Mouse (Mus musculus) bone marrow, adult 2 months (tissue): ENCODE data around the gene Synpo2l. TPM values are rescaled to one million over a fixed set of nuclear protein-coding genes. Genes with fewer than 3 reads are reported as not detected.
A peak's percentile ranks its signal among the peaks of the same experiment; 100 is the strongest.
"Not testable (repeated sequence)": the region's sequence is repeated elsewhere in the genome, so short reads cannot be mapped to it uniquely, and the experiment has no call there.

Experiments
- H3K27ac ChIP-seq: fragments of 200-500 bp; 2 replicates; pipeline ENCODE4 v1.5.1; 2012; ENCODE audit warnings: low read depth, mild to moderate bottlenecking, control low read depth, inconsistent platforms, low read length; ENCODE audit not compliant: control insufficient read depth, poor library complexity, insufficient read depth
- H3K4me1 ChIP-seq: fragments of 200-500 bp; 2 replicates; pipeline ENCODE4 v1.6.1; 2011; ENCODE audit warnings: low read length; ENCODE audit not compliant: control insufficient read depth, insufficient read depth
- H3K4me3 ChIP-seq: fragments of 200-500 bp; replicated peaks from 2 replicates; pipeline ENCODE3; 2011; ENCODE audit warnings: mild to moderate bottlenecking, low read depth, low read length, control low read depth; ENCODE audit not compliant: control insufficient read depth
- CTCF ChIP-seq: fragments of 200-500 bp; IDR thresholded peaks from 2 replicates; pipeline ENCODE4 v1.5.1; 2011; ENCODE audit warnings: low read length, control low read depth; ENCODE audit not compliant: control insufficient read depth, insufficient read depth
- POLR2A ChIP-seq: fragments of 200-500 bp; IDR thresholded peaks from 2 replicates; pipeline ENCODE4 v1.6.1; 2011; ENCODE audit warnings: low read depth, mild to moderate bottlenecking, control low read depth, low read length, borderline replicate concordance; ENCODE audit not compliant: control insufficient read depth
- WGBS: fragments of 180-500 bp; shearing (Covaris S2); methylation state at CpG from one replicate; pipeline ENCODE4 v1.1.7; 2018; 5-methylcytosine and 5-hydroxymethylcytosine counted together
- polyA plus RNA-seq: library from polyadenylated mRNA; stranded (reverse); fragments of >200 nt; gene quantifications from 2 replicates; pipeline ENCODE4 v1.2.4, GENCODE M21; 2011; ENCODE audit warnings: low replicate concordance; ENCODE audit not compliant: missing spikeins, insufficient read depth, insufficient read length

Synpo2l gene
- polyA plus RNA-seq, 1 experiment, result not detected

- no peak for TF ChIP-seq POLR2A
- TF ChIP-seq CTCF, result no peak
- Histone ChIP-seq H3K27ac (no peak overlapping the region), H3K4me1 (no peaks in the 10 kb centered on the region), H3K4me3 (no peak overlapping the region)
- WGBS, result 54% methylated on average over 3 of the region's 3 CpGs
Measured at GRCm38 (mm10) chr14:20645547-20645946, 22.6 kb downstream of the Synpo2l start.

- WGBS, result 15% methylated on average over 10 of the region's 10 CpGs
- no peak for TF ChIP-seq POLR2A
- no peak for TF ChIP-seq CTCF
- peak overlapping the region; percentile 87 for H3K4me3 ChIP-seq
Measured at GRCm38 (mm10) chr14:20641438-20641875, 26.7 kb downstream of the Synpo2l start.

GRCm38 (mm10) chr14:20640644-20641437 is 27.3 kb downstream of the Synpo2l start, which contains the start of gene Usp54:
Gene Usp54, minus strand, starts transcription at chr14:20641063.
- Histone ChIP-seq H3K27ac (peak within 1 kb of the TSS; percentile 71), H3K4me3 (peak within 1 kb of the TSS; percentile 87), H3K4me1 (no peaks in the 10 kb centered on the region)
- whole genome bisulfite sequencing, result under 1% methylated on average over 73 of the region's 73 CpGs
- TF ChIP-seq CTCF (no peak), POLR2A (peak; percentile 87)

More at GRCm38 (mm10) chr14:20641438-20641875, 26.7 kb downstream of the Synpo2l start:
- Histone ChIP-seq H3K27ac (peak overlapping the region; percentile 71; the same call in 1 of the 2 replicates), H3K4me1 (no peaks in the 10 kb centered on the region)

GRCm38 (mm10) chr14:20639918-20640619 is 28.1 kb downstream of the Synpo2l start:
- Histone ChIP-seq H3K4me1 (no peaks in the 10 kb centered on the region), H3K27ac (peak overlapping the region; percentile 66), H3K4me3 (peak overlapping the region; percentile 87)
- WGBS, result 2% methylated on average over 16 of the region's 16 CpGs
- TF ChIP-seq POLR2A (no peak), CTCF (no peak)

GRCm38 (mm10) chr14:20638702-20639101 is 29.5 kb downstream of the Synpo2l start:
- no peak for TF ChIP-seq CTCF
- TF ChIP-seq POLR2A, result no peak
- Histone ChIP-seq H3K4me1 (no peaks in the 10 kb centered on the region), H3K27ac (no peak overlapping the region), H3K4me3 (no peak overlapping the region)
- 68% methylated on average over 6 of the region's 6 CpGs for whole genome bisulfite sequencing

GRCm38 (mm10) chr14:20637818-20638574 is 30.2 kb downstream of the Synpo2l start:
- H3K27ac ChIP-seq, result no peak overlapping the region
- WGBS, result 61% methylated on average over 2 of the region's 2 CpGs
- no peak for TF ChIP-seq CTCF
- no peak for TF ChIP-seq POLR2A

DNA sequence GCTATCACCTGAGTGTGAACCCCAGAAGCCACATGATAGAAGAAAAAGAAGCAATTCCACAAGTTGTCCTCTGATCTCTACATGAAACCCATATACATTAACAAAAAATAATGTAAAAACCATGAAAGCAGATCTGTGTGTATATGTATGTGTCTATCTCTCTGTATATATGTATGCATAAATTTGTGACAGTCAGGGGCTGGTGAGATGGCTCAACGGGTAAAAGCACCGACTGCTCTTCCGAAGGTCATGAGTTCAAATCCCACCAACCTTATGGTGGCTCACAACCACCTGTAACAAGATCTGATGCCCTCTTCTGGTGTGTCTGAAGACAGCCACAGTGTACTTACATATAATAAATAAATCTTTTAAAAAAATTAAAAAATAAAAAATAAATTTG is 31.2 kb downstream of the Synpo2l start:
- H3K27ac ChIP-seq, H3K4me3 ChIP-seq, H3K4me1 ChIP-seq: not testable (repeated sequence)
- WGBS, result 83% methylated on average over 3 of the region's 3 CpGs

More at GRCm38 (mm10) chr14:20637818-20638574, 30.2 kb downstream of the Synpo2l start:
- no peak overlapping the region for H3K4me3 ChIP-seq
- no peaks in the 10 kb centered on the region for H3K4me1 ChIP-seq

GRCm38 (mm10) chr14:20635546-20635945 is 32.6 kb downstream of the Synpo2l start:
- Histone ChIP-seq H3K4me3 (no peak overlapping the region), H3K4me1 (no peaks in the 10 kb centered on the region), H3K27ac (no peak overlapping the region)
- WGBS, result 73% methylated on average over 2 of the region's 2 CpGs
- TF ChIP-seq CTCF, result no peak
- TF ChIP-seq POLR2A, result no peak
